Mouse (Mus musculus): ENCODE results near the gene Npb. TPM values are rescaled to one million over a fixed set of nuclear protein-coding genes. Genes with fewer than 3 reads are reported as not detected.
A peak's percentile ranks its signal among the peaks of the same experiment; 100 is the strongest.
"Not testable (repeated sequence)": the region's sequence is repeated elsewhere in the genome, so short reads cannot be mapped to it uniquely, and the experiment has no call there.

The Npb gene
- polyA plus RNA-seq, 1 experiment from 2014 or later, result 24.4 TPM

- 5% methylated on average over 66 of the region's 75 CpGs for WGBS
- H3K4me2 ChIP-seq, result peak within 1 kb of the TSS; percentile 90
- peak; percentile 15; the same call in 1 of the 2 replicates for ATAC-seq (replicated peaks; ENCODE audit: low FRiP score)
- peaks cover 62% of the 10 kb centered on the region for H3K36me3 ChIP-seq
- no peaks in the 10 kb centered on the region for H3K9me3 ChIP-seq (replicated peaks)
- peak within 1 kb of the TSS; percentile 94 for H3K27ac ChIP-seq
- peak within 1 kb of the TSS; percentile 96 for H3K9ac ChIP-seq
- peak within 1 kb of the TSS; percentile 95 for H3K4me3 ChIP-seq (replicated peaks)
- peaks cover 48% of the 10 kb centered on the region for H3K4me1 ChIP-seq
- H3K27me3 ChIP-seq, result no peaks in the 10 kb centered on the region
Measured at GRCm38 (mm10) chr11:120581490-120582267, 26.6 kb upstream of the Npb start, which contains the start of gene Arhgdia. Arhgdia (minus strand) TSS chr11:120581624.

DNA sequence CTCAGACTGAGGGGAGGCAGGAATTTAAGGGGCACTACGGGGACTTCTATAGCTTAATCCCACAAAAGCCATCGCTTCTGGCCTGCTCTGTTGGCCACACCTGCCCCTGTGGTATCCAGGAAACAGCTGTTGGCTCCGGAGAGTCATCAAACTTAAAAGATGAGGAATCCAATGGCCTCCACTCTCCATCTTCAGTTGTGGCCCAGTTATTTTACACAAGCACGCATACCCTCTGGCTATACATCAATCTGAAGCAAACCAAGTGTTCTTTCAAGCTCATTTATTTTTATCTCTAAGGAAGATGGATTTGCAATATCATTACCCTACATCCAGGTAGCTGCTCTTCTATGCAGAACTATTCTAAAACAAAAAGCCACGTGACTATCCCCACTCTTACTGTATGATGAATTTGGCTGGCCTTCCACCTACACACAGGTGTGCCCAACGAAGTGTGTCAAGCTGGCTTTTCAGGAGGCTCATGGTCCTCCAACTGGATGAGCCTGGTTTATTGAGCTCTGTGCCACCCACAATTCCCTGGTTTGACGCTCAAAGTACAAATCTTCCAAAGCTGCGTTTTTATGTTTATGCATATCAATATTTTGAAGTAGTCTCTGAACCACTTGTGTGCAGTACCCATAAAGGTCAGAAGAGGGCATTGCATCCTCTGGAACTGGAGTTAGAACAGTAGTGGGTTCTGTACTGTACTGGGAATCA, 25.9 kb upstream of the Npb start:
- no peaks in the 10 kb centered on the region for H3K27me3 ChIP-seq
- peak overlapping the region; percentile 95 for H3K4me3 ChIP-seq (replicated peaks)
- H3K9ac ChIP-seq, result peak overlapping the region; percentile 96
- no peak for ATAC-seq (replicated peaks; ENCODE audit: low FRiP score)
- peaks cover 66% of the 10 kb centered on the region for H3K36me3 ChIP-seq
- peak overlapping the region; percentile 94 for H3K27ac ChIP-seq
- 71% methylated on average over 8 of the region's 8 CpGs for WGBS
- H3K4me2 ChIP-seq, result peak overlapping the region; percentile 90
- peaks cover 44% of the 10 kb centered on the region for H3K4me1 ChIP-seq
- no peaks in the 10 kb centered on the region for H3K9me3 ChIP-seq (replicated peaks)

- not testable (repeated sequence) for H3K9me3 ChIP-seq (replicated peaks); H3K4me3 ChIP-seq (replicated peaks); H3K27me3 ChIP-seq; H3K9ac ChIP-seq; H3K4me2 ChIP-seq; ATAC-seq (replicated peaks; ENCODE audit: low FRiP score)
- Histone ChIP-seq H3K4me1 (peaks cover 39% of the 10 kb centered on the region), H3K27ac (peak overlapping the region; percentile 94; the same call in 1 of the 2 replicates), H3K36me3 (peaks cover 66% of the 10 kb centered on the region)
- 92% methylated on average over 2 of the region's 2 CpGs for WGBS
Measured at GRCm38 (mm10) chr11:120582982-120583293, 25.3 kb upstream of the Npb start.

DNA sequence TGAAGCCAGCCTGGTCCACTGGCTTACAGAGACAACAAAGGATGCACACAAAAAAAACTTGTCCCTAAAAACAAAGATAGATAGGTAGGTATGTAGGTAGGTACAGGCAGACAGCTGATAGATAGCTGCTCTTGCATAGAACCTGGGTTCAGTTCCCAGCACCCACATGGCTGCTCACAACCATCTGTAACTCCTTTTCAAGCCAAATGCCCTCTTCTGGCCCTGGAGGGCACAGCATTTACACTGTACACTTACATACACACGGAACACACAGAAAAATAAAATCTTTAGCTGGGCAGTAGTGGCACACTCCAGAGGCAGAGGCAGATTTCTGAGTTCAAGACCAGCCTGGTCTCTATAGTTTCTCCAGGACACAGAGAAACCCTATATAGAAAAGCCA, 24.3 kb upstream of the Npb start:
- WGBS, result 100% methylated on average over 1 of the region's 1 CpGs

GRCm38 (mm10) chr11:120588531-120588930, 19.7 kb upstream of the Npb start:
- Histone ChIP-seq H3K27me3 (no peaks in the 10 kb centered on the region), H3K4me1 (no peaks in the 10 kb centered on the region), H3K4me2 (no peak overlapping the region), H3K27ac (no peak overlapping the region), H3K9me3 (replicated peaks) (no peaks in the 10 kb centered on the region), H3K36me3 (peaks cover 99% of the 10 kb centered on the region), H3K4me3 (replicated peaks) (no peak overlapping the region), H3K9ac (no peak overlapping the region)
- WGBS, result 90% methylated on average over 6 of the region's 6 CpGs
- ATAC-seq (replicated peaks; ENCODE audit: low FRiP score), result no peak

More for the DNA sequence above, 24.3 kb upstream of the Npb start:
- Histone ChIP-seq H3K4me3 (replicated peaks) (no peak overlapping the region), H3K36me3 (peaks cover 66% of the 10 kb centered on the region), H3K27me3 (no peaks in the 10 kb centered on the region), H3K27ac (no peak overlapping the region), H3K9ac (no peak overlapping the region), H3K4me2 (no peak overlapping the region), H3K9me3 (replicated peaks) (no peaks in the 10 kb centered on the region), H3K4me1 (peaks cover 29% of the 10 kb centered on the region)
- no peak for ATAC-seq (replicated peaks; ENCODE audit: low FRiP score)

DNA sequence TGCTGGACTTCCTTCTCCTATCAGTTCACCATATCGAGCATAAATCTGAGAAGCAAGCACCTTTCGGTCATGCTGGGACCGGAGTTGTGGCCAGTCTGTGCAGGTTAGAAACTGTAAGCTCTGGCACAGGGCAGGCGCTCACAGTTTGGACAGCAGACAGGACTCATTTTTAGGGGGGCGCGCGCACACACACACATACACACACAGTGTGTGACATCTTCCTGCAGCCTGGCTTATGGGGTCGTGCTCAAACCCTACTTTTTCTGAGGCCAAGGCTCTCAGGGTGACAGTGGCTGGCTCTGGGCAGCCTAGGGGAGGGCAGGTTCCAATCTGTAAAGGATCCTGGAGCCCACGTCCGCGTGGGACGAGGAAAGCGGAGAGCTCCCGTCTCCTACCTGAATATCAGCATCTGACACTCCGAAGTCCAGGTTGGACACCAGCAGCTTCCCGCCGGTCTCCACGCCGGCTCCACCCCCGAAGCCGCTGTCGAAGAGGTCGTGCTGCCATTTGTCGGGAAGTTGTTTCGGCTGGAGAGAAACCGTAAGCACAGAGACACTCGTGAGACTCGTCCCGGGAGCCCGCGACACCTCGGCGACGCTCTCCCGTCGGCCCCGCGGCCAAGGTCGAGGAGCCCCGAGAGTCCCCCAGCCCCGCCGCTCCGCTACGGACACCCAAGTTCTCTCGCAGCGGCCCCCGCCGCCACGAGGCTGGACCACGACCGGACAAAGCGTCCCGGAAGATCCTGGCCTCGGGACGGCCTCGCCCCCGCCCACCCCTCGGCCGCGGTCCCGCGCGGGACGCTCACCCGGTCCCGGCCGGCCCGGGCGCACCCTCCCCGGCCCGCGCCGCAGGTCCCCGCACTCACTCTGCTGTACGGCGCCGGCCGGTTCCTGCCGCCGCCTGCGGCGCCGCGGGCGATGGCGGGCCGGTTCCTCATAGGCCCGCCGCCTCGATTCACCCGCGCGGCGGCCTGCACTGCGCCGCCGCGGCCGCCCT, 10.7 kb upstream of the Npb start:
- 2% methylated on average over 99 of the region's 99 CpGs for WGBS
- peak overlapping the region; percentile 92 for H3K9ac ChIP-seq

GRCm38 (mm10) chr11:120598283-120598989, 9.8 kb upstream of the Npb start, which contains the start of the genes Alyref and Anapc11:
Alyref (minus strand) TSS chr11:120598365.
Anapc11 (plus strand) TSS chr11:120598421.
- H3K27ac ChIP-seq, result peak within 1 kb of the TSS; percentile 89
- H3K27me3 ChIP-seq, result no peaks in the 10 kb centered on the region
- under 1% methylated on average over 86 of the region's 88 CpGs for WGBS
- peaks cover 32% of the 10 kb centered on the region for H3K4me1 ChIP-seq
- no peaks in the 10 kb centered on the region for H3K9me3 ChIP-seq (replicated peaks)
- H3K4me3 ChIP-seq (replicated peaks), result peak within 1 kb of the TSS; percentile 99
- H3K36me3 ChIP-seq, result peaks cover 71% of the 10 kb centered on the region
- ATAC-seq (replicated peaks; ENCODE audit: low FRiP score), result peak; percentile 98
- peak within 1 kb of the TSS; percentile 92 for H3K9ac ChIP-seq
- H3K4me2 ChIP-seq, result peak within 1 kb of the TSS; percentile 92

More for the DNA sequence above, 10.7 kb upstream of the Npb start:
- peak overlapping the region; percentile 99 for H3K4me3 ChIP-seq (replicated peaks)
- peak overlapping the region; percentile 89 for H3K27ac ChIP-seq
- H3K36me3 ChIP-seq, result peaks cover 71% of the 10 kb centered on the region
- H3K9me3 ChIP-seq (replicated peaks), result no peaks in the 10 kb centered on the region
- H3K27me3 ChIP-seq, result no peaks in the 10 kb centered on the region
- peaks cover 32% of the 10 kb centered on the region for H3K4me1 ChIP-seq
- peak; percentile 61 for ATAC-seq (replicated peaks; ENCODE audit: low FRiP score)
- peak overlapping the region; percentile 92 for H3K4me2 ChIP-seq

GRCm38 (mm10) chr11:120598990-120599549, 9.2 kb upstream of the Npb start:
- Histone ChIP-seq H3K4me2 (peak overlapping the region; percentile 92), H3K4me1 (peaks cover 32% of the 10 kb centered on the region), H3K9me3 (replicated peaks) (no peaks in the 10 kb centered on the region), H3K4me3 (replicated peaks) (peak overlapping the region; percentile 99), H3K27me3 (no peaks in the 10 kb centered on the region), H3K36me3 (peaks cover 71% of the 10 kb centered on the region), H3K9ac (peak overlapping the region; percentile 74), H3K27ac (peak overlapping the region; percentile 89)
- 41% methylated on average over 17 of the region's 17 CpGs for WGBS
- no peak for ATAC-seq (replicated peaks; ENCODE audit: low FRiP score)

DNA sequence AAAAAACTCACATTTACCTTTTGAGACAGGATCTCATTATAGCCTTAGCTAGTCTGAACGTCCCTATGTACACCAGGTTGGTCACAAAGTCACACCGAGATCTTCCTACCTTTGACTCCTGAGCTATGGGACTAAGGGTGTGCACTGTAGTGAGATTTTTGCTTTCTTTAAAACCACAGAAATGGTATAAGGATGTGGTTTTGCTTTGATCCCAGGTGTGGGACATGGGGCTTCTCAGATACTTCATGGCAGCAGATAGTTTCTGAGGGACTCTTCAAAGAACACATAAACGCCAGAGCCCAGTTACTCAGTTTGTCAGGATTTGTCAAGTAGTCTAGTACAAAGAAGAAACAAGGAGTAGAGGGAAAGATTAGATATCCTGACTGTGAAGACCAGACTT, 7.6 kb upstream of the Npb start:
- no peak overlapping the region for H3K27ac ChIP-seq
- H3K27me3 ChIP-seq, result no peaks in the 10 kb centered on the region
- H3K4me2 ChIP-seq, result no peak overlapping the region
- H3K9ac ChIP-seq, result no peak overlapping the region
- peaks cover 29% of the 10 kb centered on the region for H3K4me1 ChIP-seq
- H3K36me3 ChIP-seq, result peaks cover 72% of the 10 kb centered on the region
- no peak for ATAC-seq (replicated peaks; ENCODE audit: low FRiP score)
- WGBS, result 94% methylated on average over 3 of the region's 3 CpGs
- no peak overlapping the region for H3K4me3 ChIP-seq (replicated peaks)
- H3K9me3 ChIP-seq (replicated peaks), result no peaks in the 10 kb centered on the region

GRCm38 (mm10) chr11:120603545-120603944, 4.7 kb upstream of the Npb start:
- Histone ChIP-seq H3K4me3 (replicated peaks) (no peak overlapping the region), H3K36me3 (peaks cover 68% of the 10 kb centered on the region), H3K9me3 (replicated peaks) (no peaks in the 10 kb centered on the region), H3K4me2 (no peak overlapping the region), H3K27me3 (no peaks in the 10 kb centered on the region), H3K4me1 (peaks cover 29% of the 10 kb centered on the region), H3K9ac (no peak overlapping the region), H3K27ac (no peak overlapping the region)
- ATAC-seq (replicated peaks; ENCODE audit: low FRiP score), result no peak
- WGBS, result 78% methylated on average over 2 of the region's 2 CpGs

GRCm38 (mm10) chr11:120605667-120606066, 2.6 kb upstream of the Npb start:
- Histone ChIP-seq H3K4me1 (peaks cover 29% of the 10 kb centered on the region), H3K4me3 (replicated peaks) (no peak overlapping the region), H3K27me3 (no peaks in the 10 kb centered on the region), H3K4me2 (no peak overlapping the region), H3K27ac (no peak overlapping the region), H3K36me3 (peaks cover 66% of the 10 kb centered on the region), H3K9me3 (replicated peaks) (no peaks in the 10 kb centered on the region), H3K9ac (no peak overlapping the region)
- 90% methylated on average over 7 of the region's 7 CpGs for WGBS
- no peak for ATAC-seq (replicated peaks; ENCODE audit: low FRiP score)
